Mouse (Mus musculus): ENCODE measurements around the gene Hmgn2. TPM values are rescaled to one million over a fixed set of nuclear protein-coding genes. Genes with fewer than 3 reads are reported as not detected.
A peak's percentile ranks its signal among the peaks of the same experiment; 100 is the strongest.
"Not testable (repeated sequence)": the region's sequence is repeated elsewhere in the genome, so short reads cannot be mapped to it uniquely, and the experiment has no call there.

The Hmgn2 gene
- total and polyA plus RNA-seq, 2 experiments from 2014 or later, result 195 to 1,094 TPM

DNA sequence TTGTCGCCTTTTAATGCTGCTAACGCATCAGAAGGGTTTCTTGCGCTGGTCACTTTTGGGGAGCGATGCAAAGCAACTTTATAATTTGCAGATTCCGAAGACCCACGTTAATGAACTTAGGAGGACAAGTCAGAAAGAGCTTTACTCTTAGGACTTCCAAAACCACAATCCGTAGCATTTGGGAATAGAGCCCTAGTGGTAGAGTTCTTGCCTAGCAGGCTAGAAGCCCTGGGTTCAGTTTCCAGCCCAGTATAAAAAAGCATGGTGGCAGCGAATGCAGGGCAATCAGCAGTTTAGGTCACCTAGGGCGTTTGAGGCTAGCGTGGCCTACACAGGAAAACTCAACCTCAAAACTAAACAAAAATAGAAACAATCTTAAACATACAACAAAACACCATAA lies 33.3 kb upstream of the Hmgn2 start:
- 43% methylated on average over 10 of the region's 10 CpGs for WGBS
- Histone ChIP-seq H3K27ac (no peak overlapping the region), H3K4me3 (ENCODE audit: low read length) (no peak overlapping the region), H3K9ac (replicated peaks; ENCODE audit: low read length) (no peak overlapping the region), H3K36me3 (ENCODE audit: insufficient read depth, low read length) (no peaks in the 10 kb centered on the region; the same call in 1 of the 2 replicates), H3K27me3 (ENCODE audit: insufficient read depth, low read length) (no peaks in the 10 kb centered on the region), H3K4me2 (ENCODE audit: low read depth, low read length) (no peak overlapping the region), H3K9me3 (ENCODE audit: low read length) (no peaks in the 10 kb centered on the region), H3K4me1 (ENCODE audit: insufficient read depth, low read length) (peaks cover 3% of the 10 kb centered on the region; the same call in 1 of the 2 replicates)
- no peak for ATAC-seq
- DNase-seq (ENCODE audit: low spot score), result no peak
- no peak for TF ChIP-seq CTCF (IDR thresholded peaks at IDR 0.05; ENCODE audit: low read depth)

DNA sequence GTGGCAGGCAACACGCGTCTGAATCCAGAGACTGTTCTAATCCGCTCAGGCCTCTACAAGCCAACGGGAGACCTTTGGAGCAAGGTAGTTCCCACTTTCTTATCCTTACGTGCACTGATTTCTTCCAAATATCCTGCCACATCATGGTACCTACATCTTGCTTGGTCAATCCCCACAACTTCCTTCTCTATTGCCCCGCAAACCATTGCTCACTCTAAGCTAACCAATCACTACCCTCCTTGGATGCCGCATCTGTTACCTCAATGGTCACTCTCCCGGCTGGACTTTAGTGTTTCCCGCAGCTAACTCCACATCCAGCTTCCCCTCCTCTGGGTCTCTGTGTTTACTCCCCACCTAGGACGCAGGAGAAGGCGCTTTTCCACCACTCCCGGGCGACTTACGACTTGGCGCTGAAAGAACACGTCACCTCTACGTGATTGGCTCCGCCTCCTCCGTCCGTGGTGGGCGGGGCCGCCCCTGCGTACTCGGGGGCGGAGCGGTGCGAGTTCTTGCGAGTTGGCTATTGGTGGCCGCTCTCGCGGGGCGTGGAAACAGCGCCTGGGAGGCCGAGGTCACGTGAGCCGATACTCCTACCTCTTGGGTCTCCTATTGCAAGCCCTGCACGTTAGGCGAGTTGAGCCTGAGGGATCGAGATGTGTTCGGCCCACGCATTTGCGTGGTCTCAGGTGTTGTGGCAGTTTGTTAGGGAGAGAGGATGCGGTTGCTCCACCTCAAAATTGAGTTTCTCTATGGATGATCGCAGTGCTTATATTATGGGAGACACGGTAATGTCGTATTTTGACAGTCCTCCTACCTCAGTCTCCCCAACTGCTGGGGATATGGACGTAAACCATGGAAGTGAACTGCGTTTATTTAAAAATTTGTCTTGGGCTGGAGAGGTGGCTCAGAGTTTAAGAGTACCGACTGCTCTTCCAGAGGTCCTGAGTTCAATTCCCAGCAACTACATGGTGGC lies 32.3 kb upstream of the Hmgn2 start, which contains the start of gene Dhdds:
Gene Dhdds, minus strand, starts transcription at position 453 of the 973 bp plus-strand sequence.
- Histone ChIP-seq H3K4me1 (ENCODE audit: insufficient read depth, low read length) (peaks cover 3% of the 10 kb centered on the region; the same call in 1 of the 2 replicates), H3K4me3 (ENCODE audit: low read length) (peak within 1 kb of the TSS; percentile 79), H3K27ac (peak within 1 kb of the TSS; percentile 42; the same call in 1 of the 2 replicates), H3K27me3 (ENCODE audit: insufficient read depth, low read length) (no peaks in the 10 kb centered on the region), H3K9ac (replicated peaks; ENCODE audit: low read length) (peak within 1 kb of the TSS; percentile 60), H3K9me3 (ENCODE audit: low read length) (no peaks in the 10 kb centered on the region), H3K36me3 (ENCODE audit: insufficient read depth, low read length) (peaks cover 5% of the 10 kb centered on the region; the same call in 1 of the 2 replicates), H3K4me2 (ENCODE audit: low read depth, low read length) (peak within 1 kb of the TSS; percentile 89)
- WGBS, result 2% methylated on average over 49 of the region's 49 CpGs
- DNase-seq (ENCODE audit: low spot score), result peak; percentile 99
- peak; percentile 100 for ATAC-seq
- no peak for TF ChIP-seq CTCF (IDR thresholded peaks at IDR 0.05; ENCODE audit: low read depth)

DNA sequence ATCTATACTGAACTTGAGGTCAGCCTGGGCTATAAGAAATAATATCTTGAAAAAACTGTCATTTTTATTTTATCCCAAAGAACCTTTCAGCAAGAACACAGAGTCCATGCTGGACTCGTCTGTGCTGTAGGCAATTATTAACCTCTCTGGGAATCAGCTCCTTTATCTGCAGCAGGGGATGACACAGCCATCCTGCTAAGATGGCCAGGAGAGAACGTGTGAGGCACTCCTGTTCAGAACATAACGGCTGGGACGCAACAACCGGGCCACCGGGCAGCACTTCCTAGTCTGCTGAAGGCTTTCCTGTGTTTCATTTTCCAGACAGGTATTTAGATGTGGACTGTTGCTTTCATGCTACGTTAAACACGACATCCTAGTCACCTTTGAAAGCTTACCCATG lies 26.2 kb upstream of the Hmgn2 start:
- DNase-seq (ENCODE audit: low spot score) (no peak), ATAC-seq (no peak)
- Histone ChIP-seq H3K4me3 (ENCODE audit: low read length) (no peak overlapping the region), H3K4me2 (ENCODE audit: low read depth, low read length) (no peak overlapping the region), H3K27me3 (ENCODE audit: insufficient read depth, low read length) (no peaks in the 10 kb centered on the region), H3K9me3 (ENCODE audit: low read length) (no peaks in the 10 kb centered on the region), H3K27ac (no peak overlapping the region), H3K36me3 (ENCODE audit: insufficient read depth, low read length) (peaks cover 43% of the 10 kb centered on the region), H3K9ac (replicated peaks; ENCODE audit: low read length) (no peak overlapping the region), H3K4me1 (ENCODE audit: insufficient read depth, low read length) (peaks cover 2% of the 10 kb centered on the region; the same call in 1 of the 2 replicates)
- TF ChIP-seq CTCF (IDR thresholded peaks at IDR 0.05; ENCODE audit: low read depth), result no peak
- 91% methylated on average over 8 of the region's 8 CpGs for WGBS

DNA sequence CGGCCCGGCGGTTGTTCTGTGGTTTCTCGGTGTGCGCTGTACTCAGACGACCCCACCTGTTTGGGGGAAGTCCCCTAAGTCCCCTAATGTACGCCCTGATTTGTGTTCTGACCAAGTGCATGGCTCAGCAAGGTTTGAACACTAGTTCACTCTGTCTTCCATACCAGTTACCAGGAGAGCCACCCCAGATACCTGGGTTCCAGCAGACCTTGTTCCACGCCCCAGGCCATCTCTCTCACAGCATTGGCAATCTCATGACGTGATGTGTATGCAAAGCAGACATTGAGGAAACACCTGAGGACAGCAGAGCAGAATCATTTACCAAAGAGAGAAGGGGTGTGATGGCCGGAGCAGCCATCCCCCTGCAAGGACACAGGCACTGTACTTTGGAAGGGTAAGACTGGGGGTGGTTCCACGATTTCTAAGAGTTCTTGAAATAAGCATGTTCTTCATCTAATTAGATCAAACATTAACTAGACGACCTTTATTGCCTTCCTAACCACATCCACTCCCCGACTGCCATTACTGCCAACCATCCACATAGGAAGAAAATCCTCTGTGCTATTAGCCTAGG lies 22.7 kb upstream of the Hmgn2 start:
- H3K9ac ChIP-seq (replicated peaks; ENCODE audit: low read length), result no peak overlapping the region
- no peak for DNase-seq (ENCODE audit: low spot score)
- no peak for TF ChIP-seq CTCF (IDR thresholded peaks at IDR 0.05; ENCODE audit: low read depth)
- no peak overlapping the region for H3K27ac ChIP-seq
- no peaks in the 10 kb centered on the region for H3K27me3 ChIP-seq (ENCODE audit: insufficient read depth, low read length)
- no peaks in the 10 kb centered on the region for H3K9me3 ChIP-seq (ENCODE audit: low read length)
- WGBS, result 92% methylated on average over 13 of the region's 13 CpGs
- no peak for ATAC-seq
- H3K4me3 ChIP-seq (ENCODE audit: low read length), result no peak overlapping the region
- no peaks in the 10 kb centered on the region for H3K4me1 ChIP-seq (ENCODE audit: insufficient read depth, low read length)
- H3K36me3 ChIP-seq (ENCODE audit: insufficient read depth, low read length), result peaks cover 57% of the 10 kb centered on the region
- no peak overlapping the region for H3K4me2 ChIP-seq (ENCODE audit: low read depth, low read length)

DNA sequence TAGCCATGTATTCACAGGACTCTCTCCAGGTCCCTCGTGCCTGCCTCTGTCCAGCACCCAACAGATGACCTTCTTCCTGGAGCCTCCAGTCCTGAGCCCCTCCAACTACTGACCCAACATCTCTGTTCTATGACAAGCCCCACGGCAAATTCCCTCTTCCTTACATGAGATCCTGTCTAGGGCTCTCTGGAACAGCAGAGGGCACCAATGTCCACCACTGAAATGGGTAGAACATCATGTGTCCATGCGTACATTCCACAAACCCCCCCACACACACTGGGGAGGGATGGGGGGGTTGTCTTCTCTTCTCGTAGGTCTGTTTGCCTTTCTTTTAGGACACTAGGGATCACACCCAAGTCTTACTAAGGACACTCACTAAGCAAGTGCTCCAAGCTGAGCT lies 21.6 kb upstream of the Hmgn2 start:
- Histone ChIP-seq H3K27ac (no peak overlapping the region), H3K36me3 (ENCODE audit: insufficient read depth, low read length) (peaks cover 51% of the 10 kb centered on the region), H3K9me3 (ENCODE audit: low read length) (no peaks in the 10 kb centered on the region), H3K4me3 (ENCODE audit: low read length) (no peak overlapping the region), H3K4me1 (ENCODE audit: insufficient read depth, low read length) (no peaks in the 10 kb centered on the region), H3K27me3 (ENCODE audit: insufficient read depth, low read length) (no peaks in the 10 kb centered on the region), H3K9ac (replicated peaks; ENCODE audit: low read length) (no peak overlapping the region), H3K4me2 (ENCODE audit: low read depth, low read length) (no peak overlapping the region)
- ATAC-seq, result no peak
- WGBS, result 59% methylated on average over 4 of the region's 4 CpGs
- peak; percentile 42 for TF ChIP-seq CTCF (IDR thresholded peaks at IDR 0.05; ENCODE audit: low read depth)
- peak; percentile 11 for DNase-seq (ENCODE audit: low spot score)

DNA sequence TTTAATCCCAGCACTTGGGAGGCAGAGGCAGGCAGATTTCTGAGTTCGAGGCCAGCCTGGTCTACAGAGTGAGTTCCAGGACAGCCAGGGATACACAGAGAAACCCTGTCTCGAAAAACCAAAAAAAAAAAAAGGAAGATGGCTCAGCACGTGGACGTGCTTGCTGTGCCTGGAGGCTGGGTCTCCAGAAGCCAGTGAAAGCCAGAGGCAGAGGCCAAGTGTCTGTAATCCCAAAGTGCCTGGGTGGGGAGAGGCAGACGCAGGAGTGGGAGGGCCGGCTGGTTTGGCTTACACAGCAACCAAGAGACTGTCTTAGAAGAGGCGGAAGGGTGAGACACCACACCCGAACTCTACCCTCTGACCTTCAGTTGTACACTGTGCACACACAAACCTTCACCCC lies 19.8 kb upstream of the Hmgn2 start:
- not testable (repeated sequence) for DNase-seq (ENCODE audit: low spot score); H3K4me3 ChIP-seq (ENCODE audit: low read length); H3K9me3 ChIP-seq (ENCODE audit: low read length); H3K27ac ChIP-seq; ATAC-seq; H3K4me2 ChIP-seq (ENCODE audit: low read depth, low read length); H3K9ac ChIP-seq (replicated peaks; ENCODE audit: low read length); H3K27me3 ChIP-seq (ENCODE audit: insufficient read depth, low read length); H3K4me1 ChIP-seq (ENCODE audit: insufficient read depth, low read length)
- H3K36me3 ChIP-seq (ENCODE audit: insufficient read depth, low read length), result peaks cover 38% of the 10 kb centered on the region
- whole genome bisulfite sequencing, result 94% methylated on average over 7 of the region's 8 CpGs

Measured in hindbrain, postnatal 0 days (tissue).